ENCODE assay signal across 21 mouse cellular contexts in the genomic region with DNA sequence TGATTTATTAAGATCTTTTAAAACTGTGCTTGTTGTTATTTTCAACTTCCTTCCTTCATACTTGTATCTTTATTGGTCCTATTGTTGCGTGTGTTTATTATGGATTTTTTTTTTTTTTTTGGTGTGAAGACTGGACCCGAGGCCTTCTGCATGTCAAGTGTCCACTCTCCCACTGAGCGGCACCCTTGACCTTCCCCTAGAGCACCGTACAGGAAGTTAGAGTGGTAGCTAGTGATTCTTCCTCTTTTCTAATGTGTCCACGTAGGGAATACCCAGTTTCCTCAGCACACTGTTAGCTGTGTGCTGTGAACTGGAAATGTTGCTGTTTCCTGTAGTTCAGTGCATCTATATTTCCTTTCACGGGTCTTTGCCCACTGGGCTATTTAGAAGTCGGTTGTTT.
A peak's percentile ranks its signal among the peaks of the same experiment; 100 is the strongest.
DNase-seq lines count a peak whose midpoint lies in the region; ATAC-seq lines count a peak whose summit lies in the region.
"Had no signal": no experiment of that assay in that cellular context is flagged by ENCODE, and none has a peak within 500 bp of the region (broad histone marks: within the 10 kb centered on the region; RNA-seq: fewer than 3 reads in every experiment).

No protein-coding gene starts in this region.

- DNase-seq in limb, embryonic 11.5 days (ENCODE audit: low spot score): peak; percentile 14
- DNase-seq in limb, embryonic 10.5 days (ENCODE audit: low spot score): no peak
- peak; percentile 16 to 31 for DNase-seq in spleen, postnatal 36 days (ENCODE audit: low spot score in 2 of 2)
- no peak for DNase-seq in spleen, postnatal 10 days (ENCODE audit: low spot score in 2 of 2)
- no peak for DNase-seq in cerebellum, adult 9-10 months
- DNase-seq: adrenal gland, postnatal 10 days; cerebellum, adult 11-12 months; cerebellum, adult 9-11 months; cerebellum, postnatal 36 days; forebrain, postnatal 0 days; gastrocnemius, adult 2 months; gastrocnemius, postnatal 25 days; heart, adult 11 months; heart, postnatal 36 days had no signal

- ATAC-seq in limb, embryonic 11.5 days (ENCODE audit: insufficient number of reproducible peaks, low FRiP score, low TSS enrichment, low read depth): no peak
- ATAC-seq in megakaryocyte progenitor cell, adult 5-6 weeks (replicated peaks; ENCODE audit: poor library complexity): peak; percentile 46; the same call in 1 of the 2 replicates
- no peak for ATAC-seq in frontal cortex, adult (ENCODE audit: low TSS enrichment)
- ATAC-seq: forebrain, postnatal 0 days had no signal

- no peak overlapping the region for H3K4me3 ChIP-seq in limb, embryonic 11.5 days (ENCODE audit: low read depth, low read length)
- no peak overlapping the region for H3K4me3 ChIP-seq in limb, embryonic 10.5 days
- H3K4me3 ChIP-seq: embryonic facial prominence, embryonic 13.5 days; forebrain, embryonic 12.5 days; gastrocnemius, adult 2 months; heart, embryonic 13.5 days; hindbrain, embryonic 15.5 days had no signal

- H3K36me3 ChIP-seq in limb, embryonic 11.5 days (ENCODE audit: control insufficient read depth, insufficient read depth, low read length): no peaks in the 10 kb centered on the region
- H3K36me3 ChIP-seq in limb, embryonic 10.5 days: no peaks in the 10 kb centered on the region
- H3K36me3 ChIP-seq: embryonic facial prominence, embryonic 13.5 days; forebrain, embryonic 12.5 days; G1E; heart, embryonic 13.5 days; hindbrain, embryonic 15.5 days had no signal

- no peak overlapping the region for H3K9ac ChIP-seq in limb, embryonic 11.5 days (ENCODE audit: low read length)
- H3K9ac ChIP-seq: embryonic facial prominence, embryonic 13.5 days; forebrain, embryonic 12.5 days; forebrain, postnatal 0 days; heart, embryonic 13.5 days; hindbrain, embryonic 15.5 days had no signal

- H3K4me1 ChIP-seq in limb, embryonic 11.5 days (ENCODE audit: control insufficient read depth, insufficient read depth, low read length): no peaks in the 10 kb centered on the region
- H3K4me1 ChIP-seq in limb, embryonic 10.5 days: no peaks in the 10 kb centered on the region
- H3K4me1 ChIP-seq: embryonic facial prominence, embryonic 13.5 days; forebrain, embryonic 12.5 days; hindbrain, embryonic 15.5 days had no signal

- no peak overlapping the region for H3K27ac ChIP-seq in limb, embryonic 11.5 days (replicated peaks; ENCODE audit: low read depth, low read length)
- H3K27ac ChIP-seq in limb, embryonic 10.5 days: no peak overlapping the region
- H3K27ac ChIP-seq: embryonic facial prominence, embryonic 13.5 days; forebrain, embryonic 12.5 days; gastrocnemius, adult 2 months; heart, embryonic 13.5 days; hindbrain, embryonic 15.5 days had no signal

- 86% methylated on average over 7 of the region's 7 CpGs for WGBS in limb, embryonic 11.5 days
- 86% methylated on average over 7 of the region's 7 CpGs for WGBS in limb, embryonic 10.5 days

- no peaks in the 10 kb centered on the region for H3K9me3 ChIP-seq in limb, embryonic 11.5 days (ENCODE audit: control insufficient read depth, low read length)
- H3K9me3 ChIP-seq in limb, embryonic 10.5 days (replicated peaks): no peaks in the 10 kb centered on the region
- H3K9me3 ChIP-seq: forebrain, embryonic 12.5 days; G1E had no signal

- H3K4me2 ChIP-seq in limb, embryonic 11.5 days (ENCODE audit: low read depth, severe bottlenecking): no peak overlapping the region
- H3K4me2 ChIP-seq: embryonic facial prominence, embryonic 13.5 days; forebrain, embryonic 12.5 days; heart, embryonic 13.5 days; hindbrain, embryonic 15.5 days had no signal

- no peaks in the 10 kb centered on the region for H3K27me3 ChIP-seq in limb, embryonic 11.5 days (ENCODE audit: control insufficient read depth, insufficient read depth, low read length)
- H3K27me3 ChIP-seq in limb, embryonic 10.5 days (ENCODE audit: low read depth, poor library complexity, severe bottlenecking): no peaks in the 10 kb centered on the region
- H3K27me3 ChIP-seq: embryonic facial prominence, embryonic 13.5 days; forebrain, embryonic 12.5 days; heart, embryonic 13.5 days; hindbrain, embryonic 15.5 days had no signal

Comparison
In these comparisons a context has a peak if more than half of its experiments do, and no peak if none do; other contexts are left out.
1. DNase-seq: peak in limb, embryonic 11.5 days (single experiment) and spleen, postnatal 36 days (2 of 2); none in limb, embryonic 10.5 days (single experiment), spleen, postnatal 10 days (0 of 2) and cerebellum, adult 9-10 months (single experiment).